Mouse (Mus musculus): ENCODE data around the gene A930017K11Rik. TPM values are rescaled to one million over a fixed set of nuclear protein-coding genes. Genes with fewer than 3 reads are reported as not detected.
A peak's percentile ranks its signal among the peaks of the same experiment; 100 is the strongest.

A930017K11Rik gene
- polyA plus RNA-seq, 1 experiment from 2014 or later, result 0.18 TPM

DNA sequence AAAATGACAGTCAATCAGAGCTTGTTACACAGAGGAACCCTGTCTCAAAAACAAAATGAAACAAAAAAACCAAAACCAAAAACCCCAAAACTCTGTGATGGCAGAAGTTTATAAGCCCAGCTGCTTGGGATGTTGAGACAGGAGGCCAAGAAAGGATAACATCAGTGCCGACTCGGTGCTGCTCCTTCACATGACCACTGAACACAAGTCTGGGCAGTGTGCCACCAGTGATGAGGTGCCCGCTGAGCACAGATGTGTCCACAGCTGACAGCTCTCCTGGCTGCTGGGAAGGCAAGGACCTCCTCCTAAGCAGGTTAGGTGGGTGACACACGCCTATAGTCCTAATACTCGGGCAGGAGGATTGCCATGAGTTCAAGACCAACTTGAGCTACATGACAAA lies 30.2 kb downstream of the A930017K11Rik start:
- H3K27ac ChIP-seq (ENCODE audit: low read depth, low read length), result no peak overlapping the region
- DNase-seq (ENCODE audit: low spot score) (no peak), ATAC-seq (no peak)
- no peak overlapping the region for H3K4me3 ChIP-seq (ENCODE audit: low read depth, low read length)
- peaks cover 13% of the 10 kb centered on the region for H3K4me1 ChIP-seq (ENCODE audit: control insufficient read depth, insufficient read depth, low read length)
- H3K9me3 ChIP-seq (replicated peaks; ENCODE audit: control insufficient read depth, low read length), result no peaks in the 10 kb centered on the region
- H3K36me3 ChIP-seq (ENCODE audit: control insufficient read depth, insufficient read depth, low read length), result peaks cover 16% of the 10 kb centered on the region; the same call in 1 of the 2 replicates
- 67% methylated on average over 5 of the region's 5 CpGs for WGBS
- no peak overlapping the region for H3K4me2 ChIP-seq (ENCODE audit: low read length)
- H3K9ac ChIP-seq (ENCODE audit: low read length), result no peak overlapping the region
- H3K27me3 ChIP-seq (replicated peaks; ENCODE audit: control insufficient read depth, insufficient read depth, low read length), result no peaks in the 10 kb centered on the region

- Histone ChIP-seq H3K9me3 (replicated peaks; ENCODE audit: control insufficient read depth, low read length) (no peaks in the 10 kb centered on the region), H3K4me2 (ENCODE audit: low read length) (peak overlapping the region; percentile 73), H3K9ac (ENCODE audit: low read length) (peak overlapping the region; percentile 87), H3K27me3 (replicated peaks; ENCODE audit: control insufficient read depth, insufficient read depth, low read length) (no peaks in the 10 kb centered on the region), H3K36me3 (ENCODE audit: control insufficient read depth, insufficient read depth, low read length) (peaks cover 10% of the 10 kb centered on the region; the same call in 1 of the 2 replicates), H3K4me1 (ENCODE audit: control insufficient read depth, insufficient read depth, low read length) (peaks cover 13% of the 10 kb centered on the region), H3K27ac (ENCODE audit: low read depth, low read length) (peak overlapping the region; percentile 92), H3K4me3 (ENCODE audit: low read depth, low read length) (peak overlapping the region; percentile 95)
- peak; percentile 97 for ATAC-seq
- 0% methylated on average over 33 of the region's 40 CpGs for WGBS
- DNase-seq (ENCODE audit: low spot score), result peak; percentile 100
Measured at GRCm38 (mm10) chr17:25919786-25920642, 32.4 kb downstream of the A930017K11Rik start.

- Histone ChIP-seq H3K4me1 (ENCODE audit: control insufficient read depth, insufficient read depth, low read length) (peaks cover 13% of the 10 kb centered on the region), H3K36me3 (ENCODE audit: control insufficient read depth, insufficient read depth, low read length) (peaks cover 10% of the 10 kb centered on the region; the same call in 1 of the 2 replicates), H3K4me3 (ENCODE audit: low read depth, low read length) (peak within 1 kb of the TSS; percentile 95), H3K9ac (ENCODE audit: low read length) (peak within 1 kb of the TSS; percentile 87), H3K9me3 (replicated peaks; ENCODE audit: control insufficient read depth, low read length) (no peaks in the 10 kb centered on the region), H3K4me2 (ENCODE audit: low read length) (peak within 1 kb of the TSS; percentile 87), H3K27me3 (replicated peaks; ENCODE audit: control insufficient read depth, insufficient read depth, low read length) (no peaks in the 10 kb centered on the region), H3K27ac (ENCODE audit: low read depth, low read length) (peak within 1 kb of the TSS; percentile 92)
- DNase-seq (ENCODE audit: low spot score), result no peak
- ATAC-seq, result peak; percentile 6
- under 1% methylated on average over 76 of the region's 78 CpGs for WGBS
Measured at GRCm38 (mm10) chr17:25919144-25919785, 33.1 kb downstream of the A930017K11Rik start, which contains the start of gene Rab40c. TSS of gene Rab40c (minus strand) at chr17:25919727.

DNA sequence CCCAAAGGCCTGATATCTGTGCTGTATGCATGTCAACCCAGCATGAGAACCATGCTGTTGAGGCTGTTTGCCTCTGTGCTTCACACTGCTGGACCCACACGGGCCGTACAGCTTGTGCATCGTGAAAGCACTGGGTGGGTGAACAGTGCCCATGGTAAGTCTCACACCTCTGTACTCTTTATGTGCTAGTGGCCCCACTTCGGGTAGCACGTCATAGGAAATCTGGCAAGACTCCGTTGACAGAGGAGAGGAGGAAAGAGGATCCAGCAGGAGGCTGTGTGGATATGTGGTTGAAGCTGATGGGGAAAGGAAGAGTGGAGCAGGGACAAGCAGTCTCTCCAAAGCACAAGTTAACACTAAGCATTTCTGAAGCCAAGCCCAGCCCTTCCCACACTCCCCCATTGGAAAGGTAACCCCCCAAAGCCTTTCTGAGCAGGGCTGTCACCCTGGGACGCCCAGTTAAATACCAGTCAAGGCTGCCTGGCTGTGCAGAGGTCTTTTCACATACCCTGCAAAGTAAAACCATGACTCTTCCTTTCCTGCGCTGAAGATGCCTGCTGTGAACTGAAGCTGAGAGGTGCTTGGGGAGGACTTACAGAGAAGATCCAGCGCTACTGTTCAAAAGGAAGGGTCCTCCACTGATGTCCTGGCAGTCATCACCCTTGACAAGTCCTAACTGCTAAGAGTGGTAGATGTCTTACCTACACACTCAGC lies 34.2 kb downstream of the A930017K11Rik start:
- Histone ChIP-seq H3K36me3 (ENCODE audit: control insufficient read depth, insufficient read depth, low read length) (peaks cover 11% of the 10 kb centered on the region; the same call in 1 of the 2 replicates), H3K9ac (ENCODE audit: low read length) (peak overlapping the region; percentile 87), H3K27ac (ENCODE audit: low read depth, low read length) (no peak overlapping the region), H3K4me3 (ENCODE audit: low read depth, low read length) (peak overlapping the region; percentile 95), H3K9me3 (replicated peaks; ENCODE audit: control insufficient read depth, low read length) (no peaks in the 10 kb centered on the region), H3K4me1 (ENCODE audit: control insufficient read depth, insufficient read depth, low read length) (peaks cover 13% of the 10 kb centered on the region), H3K27me3 (replicated peaks; ENCODE audit: control insufficient read depth, insufficient read depth, low read length) (no peaks in the 10 kb centered on the region), H3K4me2 (ENCODE audit: low read length) (peak overlapping the region; percentile 87)
- WGBS, result 85% methylated on average over 9 of the region's 9 CpGs
- ATAC-seq (no peak), DNase-seq (ENCODE audit: low spot score) (no peak)

DNA sequence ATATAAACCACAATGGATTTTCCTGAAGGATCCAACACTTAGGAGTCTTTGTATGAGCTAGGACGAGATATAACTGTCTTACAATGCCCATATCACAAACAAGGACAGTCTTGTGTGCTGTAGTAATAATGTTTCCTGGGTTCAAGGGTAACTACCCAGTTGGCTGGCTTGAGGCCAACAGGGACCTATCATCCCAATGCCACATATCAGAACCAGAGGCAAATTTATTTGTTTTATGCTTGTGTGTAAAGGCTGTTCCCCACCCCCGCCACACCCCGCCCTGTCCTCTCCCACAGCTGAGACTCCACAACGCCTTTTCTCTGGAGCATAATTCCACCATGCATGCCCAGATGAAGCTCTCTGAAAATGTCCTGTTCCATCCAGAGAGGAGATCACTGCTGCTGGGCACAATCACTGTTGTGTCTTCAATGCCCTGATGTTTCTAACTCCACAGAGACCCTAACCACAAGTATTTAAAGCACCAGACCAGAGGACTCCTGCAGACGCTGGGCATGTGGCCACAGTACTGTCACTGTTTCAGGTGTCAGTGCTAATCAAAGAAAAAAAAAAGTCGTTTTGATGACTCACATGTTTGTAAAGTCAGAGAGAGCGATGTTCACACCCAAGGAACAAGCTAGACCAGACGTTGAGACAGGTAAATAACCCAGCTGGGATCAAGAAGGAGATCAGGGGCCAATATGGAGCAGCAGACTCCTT lies 35.3 kb downstream of the A930017K11Rik start:
- no peak for DNase-seq (ENCODE audit: low spot score)
- Histone ChIP-seq H3K9ac (ENCODE audit: low read length) (no peak overlapping the region; the same call in 1 of the 2 replicates), H3K4me3 (ENCODE audit: low read depth, low read length) (no peak overlapping the region), H3K9me3 (replicated peaks; ENCODE audit: control insufficient read depth, low read length) (no peaks in the 10 kb centered on the region), H3K4me2 (ENCODE audit: low read length) (no peak overlapping the region), H3K36me3 (ENCODE audit: control insufficient read depth, insufficient read depth, low read length) (peaks cover 14% of the 10 kb centered on the region; the same call in 1 of the 2 replicates), H3K4me1 (ENCODE audit: control insufficient read depth, insufficient read depth, low read length) (peaks cover 13% of the 10 kb centered on the region), H3K27ac (ENCODE audit: low read depth, low read length) (no peak overlapping the region), H3K27me3 (replicated peaks; ENCODE audit: control insufficient read depth, insufficient read depth, low read length) (no peaks in the 10 kb centered on the region)
- ATAC-seq, result no peak
- WGBS, result 83% methylated on average over 8 of the region's 8 CpGs

GRCm38 (mm10) chr17:25914295-25914694 lies 38.1 kb downstream of the A930017K11Rik start:
- WGBS, result 90% methylated on average over 4 of the region's 4 CpGs

DNA sequence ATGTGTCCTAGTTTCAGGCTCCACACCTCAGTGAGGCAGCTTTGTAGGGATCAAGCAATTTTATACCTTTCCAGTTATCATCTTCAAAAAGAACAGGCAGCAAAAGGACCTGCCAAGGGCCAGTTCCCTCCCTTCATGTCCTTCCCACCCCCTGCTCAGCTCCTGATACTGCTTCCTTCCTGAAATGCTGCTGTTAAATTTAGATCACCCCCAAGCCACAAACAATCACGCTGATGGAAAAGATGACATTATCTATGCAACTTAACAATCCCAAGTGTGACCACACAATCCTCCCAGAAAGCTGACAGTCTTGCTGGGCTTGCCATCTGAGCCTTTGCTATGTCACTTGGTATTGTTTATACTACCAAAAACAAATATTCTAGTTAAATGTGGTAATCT lies 38.5 kb downstream of the A930017K11Rik start:
- Histone ChIP-seq H3K27me3 (replicated peaks; ENCODE audit: control insufficient read depth, insufficient read depth, low read length) (no peaks in the 10 kb centered on the region), H3K36me3 (ENCODE audit: control insufficient read depth, insufficient read depth, low read length) (peaks cover 14% of the 10 kb centered on the region; the same call in 1 of the 2 replicates), H3K4me1 (ENCODE audit: control insufficient read depth, insufficient read depth, low read length) (peaks cover 10% of the 10 kb centered on the region), H3K27ac (ENCODE audit: low read depth, low read length) (no peak overlapping the region), H3K9ac (ENCODE audit: low read length) (no peak overlapping the region), H3K9me3 (replicated peaks; ENCODE audit: control insufficient read depth, low read length) (no peaks in the 10 kb centered on the region), H3K4me2 (ENCODE audit: low read length) (no peak overlapping the region), H3K4me3 (ENCODE audit: low read depth, low read length) (no peak overlapping the region)
- DNase-seq (ENCODE audit: low spot score), result no peak
- 88% methylated on average over 1 of the region's 1 CpGs for WGBS
- no peak for ATAC-seq

More at GRCm38 (mm10) chr17:25914295-25914694, 38.1 kb downstream of the A930017K11Rik start:
- no peak overlapping the region for H3K4me3 ChIP-seq (ENCODE audit: low read depth, low read length)
- H3K4me2 ChIP-seq (ENCODE audit: low read length), result no peak overlapping the region
- H3K36me3 ChIP-seq (ENCODE audit: control insufficient read depth, insufficient read depth, low read length), result peaks cover 14% of the 10 kb centered on the region; the same call in 1 of the 2 replicates
- peaks cover 10% of the 10 kb centered on the region for H3K4me1 ChIP-seq (ENCODE audit: control insufficient read depth, insufficient read depth, low read length)
- no peak for ATAC-seq
- H3K9ac ChIP-seq (ENCODE audit: low read length), result no peak overlapping the region
- no peak for DNase-seq (ENCODE audit: low spot score)
- no peak overlapping the region for H3K27ac ChIP-seq (ENCODE audit: low read depth, low read length)
- no peaks in the 10 kb centered on the region for H3K9me3 ChIP-seq (replicated peaks; ENCODE audit: control insufficient read depth, low read length)
- no peaks in the 10 kb centered on the region for H3K27me3 ChIP-seq (replicated peaks; ENCODE audit: control insufficient read depth, insufficient read depth, low read length)
